Mouse (Mus musculus): ENCODE measurements around the gene AI413582.
A peak's percentile ranks its signal among the peaks of the same experiment; 100 is the strongest.

AI413582 gene

GRCm38 (mm10) chr17:27565163-27565941, at the start of gene AI413582:
TSS of gene AI413582 (minus strand) at chr17:27565756.
- DNase-seq: peak; percentile 96

- DNase-seq: no peak
Observed at GRCm38 (mm10) chr17:27613016-27613415, 47.5 kb upstream of the AI413582 start.

GRCm38 (mm10) chr17:27611994-27612393, 46.4 kb upstream of the AI413582 start:
- no peak for DNase-seq

- no peak for DNase-seq
Observed at GRCm38 (mm10) chr17:27611519-27611884, 45.9 kb upstream of the AI413582 start.

- no peak for DNase-seq
Observed at GRCm38 (mm10) chr17:27610679-27611518, 45.3 kb upstream of the AI413582 start.

- no peak for DNase-seq
Observed at GRCm38 (mm10) chr17:27609576-27609975, 44.0 kb upstream of the AI413582 start.

- DNase-seq: no peak
Observed at GRCm38 (mm10) chr17:27603522-27604234, 38.1 kb upstream of the AI413582 start.

GRCm38 (mm10) chr17:27603036-27603435, 37.5 kb upstream of the AI413582 start:
- DNase-seq: no peak

GRCm38 (mm10) chr17:27600869-27601268, 35.3 kb upstream of the AI413582 start:
- DNase-seq: peak; percentile 31

- no peak for DNase-seq
Observed at GRCm38 (mm10) chr17:27600286-27600685, 34.7 kb upstream of the AI413582 start.

GRCm38 (mm10) chr17:27596376-27597190, 31.0 kb upstream of the AI413582 start:
- DNase-seq: no peak

GRCm38 (mm10) chr17:27595659-27596375, 30.3 kb upstream of the AI413582 start:
- DNase-seq: no peak

GRCm38 (mm10) chr17:27592565-27592910, 27.0 kb upstream of the AI413582 start:
- DNase-seq: no peak

GRCm38 (mm10) chr17:27591826-27592564, 26.4 kb upstream of the AI413582 start:
- no peak for DNase-seq

GRCm38 (mm10) chr17:27588231-27588630, 22.7 kb upstream of the AI413582 start:
- no peak for DNase-seq

GRCm38 (mm10) chr17:27587252-27587651, 21.7 kb upstream of the AI413582 start:
- no peak for DNase-seq

GRCm38 (mm10) chr17:27586661-27587060, 21.1 kb upstream of the AI413582 start:
- no peak for DNase-seq

GRCm38 (mm10) chr17:27583185-27583894, 17.8 kb upstream of the AI413582 start:
- DNase-seq: no peak

- no peak for DNase-seq
Observed at GRCm38 (mm10) chr17:27580392-27581068, 15.0 kb upstream of the AI413582 start.

GRCm38 (mm10) chr17:27579816-27580215, 14.3 kb upstream of the AI413582 start:
- DNase-seq: no peak

Measured in retina, postnatal 1 day (tissue).